Mouse (Mus musculus): Measurements from ENCODE around the gene Gnb4. TPM values are rescaled to one million over a fixed set of nuclear protein-coding genes. Genes with fewer than 3 reads are reported as not detected.

Gene Gnb4
- total RNA-seq (2012; rRNA removed), result 16.5 and 19.1 TPM in 2 replicates

- Histone ChIP-seq H3K9me3 (ENCODE audit: control insufficient read depth, insufficient read depth, low read depth, low read length) (no peaks in the 10 kb centered on the region), H3K36me3 (ENCODE audit: control insufficient read depth, insufficient read depth, low read length, poor library complexity, severe bottlenecking) (no peaks in the 10 kb centered on the region), H3K27ac (ENCODE audit: insufficient read depth, low read depth, low read length, poor library complexity, severe bottlenecking) (no peak within 1 kb of the TSS), H3K9ac (ENCODE audit: insufficient read depth, low read depth, low read length, poor library complexity, severe bottlenecking) (peak within 1 kb of the TSS; percentile 72), H3K4me1 (ENCODE audit: control insufficient read depth in 2 of 2, insufficient read depth in 2 of 2, low read length in 2 of 2, poor library complexity in 1 of 2) (peaks cover 2 to 16% of the 10 kb centered on the region in 2 experiments; a peak in 3 of 4 replicates), H3K4me3 (ENCODE audit: insufficient read depth in 1 of 2, low read depth in 1 of 2, low read length in 2 of 2, poor library complexity in 1 of 2, severe bottlenecking in 1 of 2) (peak within 1 kb of the TSS; percentile 82 to 88)
- no peak for TF ChIP-seq CHD2 (IDR thresholded peaks at IDR 0.05; ENCODE audit: low read depth, low read length)
- no peak for TF ChIP-seq MAFK (IDR thresholded peaks at IDR 0.05; ENCODE audit: insufficient read depth, low read depth, low read length)
- no peak for TF ChIP-seq ZNF384 (IDR thresholded peaks at IDR 0.05; ENCODE audit: low read depth, low read length)
- no peak for TF ChIP-seq HCFC1 (IDR thresholded peaks at IDR 0.05; ENCODE audit: borderline replicate concordance, insufficient read depth, low read length)
- no peak for TF ChIP-seq ZC3H11A (IDR thresholded peaks at IDR 0.05; ENCODE audit: borderline replicate concordance, low read depth, low read length)
- in situ Hi-C loops (cut with MboI; ENCODE audit: low sequenced_read_pairs in 2 of 2, unreplicated experiment in 2 of 2), result no loop called here
- no peak for DNase-seq (ENCODE audit: low read depth, low spot score)
Measured at GRCm38 (mm10) chr3:32616331-32617052, at the start of gene Gnb4. TSS of gene Gnb4 (minus strand) at chr3:32616585.

- Histone ChIP-seq H3K4me3 (ENCODE audit: insufficient read depth in 1 of 2, low read depth in 1 of 2, low read length in 2 of 2, poor library complexity in 1 of 2, severe bottlenecking in 1 of 2) (no peak overlapping the region), H3K27ac (ENCODE audit: insufficient read depth, low read depth, low read length, poor library complexity, severe bottlenecking) (no peak overlapping the region), H3K9me3 (ENCODE audit: control insufficient read depth, insufficient read depth, low read depth, low read length) (no peaks in the 10 kb centered on the region), H3K4me1 (ENCODE audit: control insufficient read depth in 2 of 2, insufficient read depth in 2 of 2, low read length in 2 of 2, poor library complexity in 1 of 2) (peaks cover 1 to 10% of the 10 kb centered on the region in 2 experiments; a peak in 2 of 4 replicates), H3K36me3 (ENCODE audit: control insufficient read depth, insufficient read depth, low read length, poor library complexity, severe bottlenecking) (no peaks in the 10 kb centered on the region), H3K9ac (ENCODE audit: insufficient read depth, low read depth, low read length, poor library complexity, severe bottlenecking) (no peak overlapping the region)
- in situ Hi-C loops (cut with MboI; ENCODE audit: low sequenced_read_pairs in 2 of 2, unreplicated experiment in 2 of 2), result no loop called here
- TF ChIP-seq HCFC1 (IDR thresholded peaks at IDR 0.05; ENCODE audit: borderline replicate concordance, insufficient read depth, low read length) (no peak), CHD2 (IDR thresholded peaks at IDR 0.05; ENCODE audit: low read depth, low read length) (no peak), ZC3H11A (IDR thresholded peaks at IDR 0.05; ENCODE audit: borderline replicate concordance, low read depth, low read length) (no peak), ZNF384 (IDR thresholded peaks at IDR 0.05; ENCODE audit: low read depth, low read length) (no peak), MAFK (IDR thresholded peaks at IDR 0.05; ENCODE audit: insufficient read depth, low read depth, low read length) (no peak)
- DNase-seq (ENCODE audit: low read depth, low spot score), result no peak
Measured at GRCm38 (mm10) chr3:32661556-32661930, 45.2 kb upstream of the Gnb4 start.

DNA sequence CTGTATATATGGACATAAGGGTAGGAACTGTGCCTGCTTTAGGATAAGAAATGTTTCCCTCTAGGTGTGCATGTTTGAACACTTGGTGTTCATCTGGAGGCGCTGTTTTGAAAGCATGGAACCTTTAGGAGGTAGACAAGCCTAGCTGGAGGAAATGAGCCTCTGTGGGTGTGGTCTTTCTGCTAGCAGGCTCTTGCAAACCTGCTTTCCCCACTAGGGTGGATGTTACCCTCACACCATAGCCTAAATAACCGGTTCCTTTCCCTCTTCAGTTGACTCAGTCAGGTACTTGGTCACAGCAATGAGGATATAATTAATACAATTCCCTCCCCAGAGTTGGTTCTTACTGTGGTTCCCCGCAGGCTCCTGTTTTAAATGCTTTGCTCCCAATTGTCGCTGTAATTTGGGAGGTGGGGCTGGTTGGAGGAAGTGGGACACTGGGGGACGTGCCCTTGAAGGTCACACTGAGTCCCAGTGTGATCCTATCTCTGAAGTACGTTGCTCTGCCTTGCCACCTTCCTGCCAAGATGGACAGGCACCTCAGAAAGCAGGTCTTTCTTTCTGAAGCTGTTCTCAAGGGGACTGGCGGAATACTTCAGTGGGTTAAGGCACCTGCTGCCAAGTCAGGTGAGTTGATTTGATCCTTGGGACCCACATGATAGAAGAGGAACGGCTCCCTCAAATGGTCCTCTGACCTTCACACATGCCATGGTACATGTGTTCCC, 44.6 kb upstream of the Gnb4 start:
- no peaks in the 10 kb centered on the region for H3K9me3 ChIP-seq (ENCODE audit: control insufficient read depth, insufficient read depth, low read depth, low read length)
- H3K9ac ChIP-seq (ENCODE audit: insufficient read depth, low read depth, low read length, poor library complexity, severe bottlenecking), result no peak overlapping the region
- in situ Hi-C loops (cut with MboI; ENCODE audit: low sequenced_read_pairs in 2 of 2, unreplicated experiment in 2 of 2), result no loop called here
- H3K4me1 ChIP-seq (ENCODE audit: control insufficient read depth in 2 of 2, insufficient read depth in 2 of 2, low read length in 2 of 2, poor library complexity in 1 of 2), result peaks cover 1 to 10% of the 10 kb centered on the region in 2 experiments; a peak in 2 of 4 replicates
- no peak overlapping the region for H3K27ac ChIP-seq (ENCODE audit: insufficient read depth, low read depth, low read length, poor library complexity, severe bottlenecking)
- TF ChIP-seq ZNF384 (IDR thresholded peaks at IDR 0.05; ENCODE audit: low read depth, low read length), result no peak
- TF ChIP-seq HCFC1 (IDR thresholded peaks at IDR 0.05; ENCODE audit: borderline replicate concordance, insufficient read depth, low read length), result no peak
- no peak for TF ChIP-seq CHD2 (IDR thresholded peaks at IDR 0.05; ENCODE audit: low read depth, low read length)
- no peak for TF ChIP-seq ZC3H11A (IDR thresholded peaks at IDR 0.05; ENCODE audit: borderline replicate concordance, low read depth, low read length)
- no peak for TF ChIP-seq MAFK (IDR thresholded peaks at IDR 0.05; ENCODE audit: insufficient read depth, low read depth, low read length)
- H3K4me3 ChIP-seq (ENCODE audit: insufficient read depth in 1 of 2, low read depth in 1 of 2, low read length in 2 of 2, poor library complexity in 1 of 2, severe bottlenecking in 1 of 2), result no peak overlapping the region
- no peaks in the 10 kb centered on the region for H3K36me3 ChIP-seq (ENCODE audit: control insufficient read depth, insufficient read depth, low read length, poor library complexity, severe bottlenecking)
- DNase-seq (ENCODE audit: low read depth, low spot score), result no peak

GRCm38 (mm10) chr3:32660276-32660675, 43.9 kb upstream of the Gnb4 start:
- no peak for DNase-seq (ENCODE audit: low read depth, low spot score)
- TF ChIP-seq HCFC1 (IDR thresholded peaks at IDR 0.05; ENCODE audit: borderline replicate concordance, insufficient read depth, low read length) (no peak), ZNF384 (IDR thresholded peaks at IDR 0.05; ENCODE audit: low read depth, low read length) (no peak), MAFK (IDR thresholded peaks at IDR 0.05; ENCODE audit: insufficient read depth, low read depth, low read length) (no peak), CHD2 (IDR thresholded peaks at IDR 0.05; ENCODE audit: low read depth, low read length) (no peak), ZC3H11A (IDR thresholded peaks at IDR 0.05; ENCODE audit: borderline replicate concordance, low read depth, low read length) (no peak)
- Histone ChIP-seq H3K27ac (ENCODE audit: insufficient read depth, low read depth, low read length, poor library complexity, severe bottlenecking) (no peak overlapping the region), H3K4me3 (ENCODE audit: insufficient read depth in 1 of 2, low read depth in 1 of 2, low read length in 2 of 2, poor library complexity in 1 of 2, severe bottlenecking in 1 of 2) (no peak overlapping the region), H3K9me3 (ENCODE audit: control insufficient read depth, insufficient read depth, low read depth, low read length) (no peaks in the 10 kb centered on the region), H3K9ac (ENCODE audit: insufficient read depth, low read depth, low read length, poor library complexity, severe bottlenecking) (no peak overlapping the region), H3K4me1 (ENCODE audit: control insufficient read depth in 2 of 2, insufficient read depth in 2 of 2, low read length in 2 of 2, poor library complexity in 1 of 2) (peaks cover 1 to 10% of the 10 kb centered on the region in 2 experiments; a peak in 2 of 4 replicates), H3K36me3 (ENCODE audit: control insufficient read depth, insufficient read depth, low read length, poor library complexity, severe bottlenecking) (no peaks in the 10 kb centered on the region)
- in situ Hi-C loops (cut with MboI; ENCODE audit: low sequenced_read_pairs in 2 of 2, unreplicated experiment in 2 of 2), result no loop called here

All from ES-E14 (cell line).